Mouse (Mus musculus): Measurements from ENCODE around the gene Gen1.

DNA sequence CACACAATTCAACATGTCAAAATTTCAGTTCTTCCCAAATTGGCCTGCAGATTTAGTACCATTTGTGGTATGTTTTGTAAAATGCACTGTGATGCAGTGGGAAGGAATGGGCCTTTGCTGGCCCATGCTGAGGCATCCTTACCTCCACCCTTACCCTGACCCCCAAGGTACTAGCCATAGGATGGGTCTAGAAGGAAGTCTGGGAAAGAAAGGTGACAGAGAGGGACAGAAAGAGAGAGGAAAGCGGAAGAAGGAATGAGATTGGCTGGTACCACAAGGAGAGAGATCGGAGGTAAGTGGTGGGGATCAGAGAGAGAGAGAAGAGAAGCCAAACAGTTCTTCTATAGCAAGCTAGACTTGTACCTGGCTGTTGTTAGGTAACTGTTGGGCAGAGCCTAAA is 45.5 kb upstream of the Gen1 start:
- TF ChIP-seq POLR2A (IDR thresholded peaks at IDR 0.05; ENCODE audit: insufficient read depth, low read length) (no peak), EP300 (IDR thresholded peaks at IDR 0.05; ENCODE audit: insufficient read depth, low read depth, low read length) (no peak)

Data from ES-Bruce4 (cell line).